Mouse (Mus musculus) ES-Bruce4 (cell line): Measurements from ENCODE around the gene Cacna1g.

Experiments used
- CTCF ChIP-seq: IDR thresholded peaks from one replicate; pipeline ENCODE4 v1.8.1; 2011; ENCODE audit warnings: low read depth, low read length
- EP300 ChIP-seq: IDR thresholded peaks from 2 replicates; pipeline ENCODE4 v1.6.1; 2011; ENCODE audit warnings: low read depth, low read length; ENCODE audit not compliant: insufficient read depth
- POLR2A ChIP-seq: IDR thresholded peaks from one replicate; pipeline ENCODE4 v1.8.1; 2011; ENCODE audit warnings: low read length; ENCODE audit not compliant: insufficient read depth

GRCm38 (mm10) chr11:94412562-94412961 is 61.4 kb downstream of the Cacna1g start:
- TF ChIP-seq POLR2A (no peak), CTCF (no peak), EP300 (no peak)
